Mouse (Mus musculus) heart, embryonic 14.5 days (tissue): ENCODE measurements around the gene Suds3. TPM values are rescaled to one million over a fixed set of nuclear protein-coding genes. Genes with fewer than 3 reads are reported as not detected.

Experiments
- ATAC-seq: fragments of 200-750 bp; cut with Nextera tagmentation; 2 replicates; pipeline ENCODE4 v1.8.0; 2017; ENCODE audit warnings: low read depth, moderate TSS enrichment; ENCODE audit not compliant: insufficient number of reproducible peaks, insufficient read depth, low FRiP score
- H3K27ac ChIP-seq, 2 experiments: fragments of 200-500 bp in 1 of 2; fragments of 300-500 bp in 1 of 2; sonication (generic) in 1 of 2; replicated peaks in 1 of 2; 2 replicates each; pipeline ENCODE4 v1.5.1; 2012 to 2014; ENCODE audit warnings: low read depth in 2 of 2, low read length in 2 of 2, control low read depth in 1 of 2, mild to moderate bottlenecking in 1 of 2, mixed read lengths in 1 of 2; ENCODE audit not compliant: control insufficient read depth in 1 of 2, insufficient read depth in 1 of 2
- H3K27me3 ChIP-seq: fragments of 300-500 bp; sonication (generic); 2 replicates; pipeline ENCODE4 v1.6.1; 2014; ENCODE audit warnings: mild to moderate bottlenecking, low read length, control low read depth; ENCODE audit not compliant: control insufficient read depth, insufficient read depth
- H3K36me3 ChIP-seq: fragments of 300-500 bp; sonication (generic); 2 replicates; pipeline ENCODE4 v1.6.1; 2014; ENCODE audit warnings: mild to moderate bottlenecking, control low read depth, low read length, mixed read lengths; ENCODE audit not compliant: control insufficient read depth, insufficient read depth
- H3K4me1 ChIP-seq, 2 experiments: fragments of 200-500 bp in 1 of 2; fragments of 300-500 bp in 1 of 2; sonication (generic) in 1 of 2; 2 replicates each; pipeline ENCODE4 v1.6.1; 2012 to 2014; ENCODE audit warnings: low read length in 2 of 2, control low read depth in 1 of 2, mixed read lengths in 1 of 2; ENCODE audit not compliant: control insufficient read depth in 2 of 2, insufficient read depth in 2 of 2
- H3K4me2 ChIP-seq: fragments of 300-500 bp; sonication (generic); 2 replicates; pipeline ENCODE4 v1.6.1; 2014; ENCODE audit warnings: mild to moderate bottlenecking, low read length
- H3K4me3 ChIP-seq, 2 experiments: fragments of 200-500 bp in 1 of 2; fragments of 300-500 bp in 1 of 2; sonication (generic) in 1 of 2; 2 replicates each; pipeline ENCODE4 v1.5.1; 2012 to 2014; ENCODE audit warnings: low read length in 2 of 2, mild to moderate bottlenecking in 2 of 2, control low read depth in 1 of 2, low read depth in 1 of 2, moderate library complexity in 1 of 2; ENCODE audit not compliant: control insufficient read depth in 1 of 2, insufficient read depth in 1 of 2
- H3K9ac ChIP-seq: fragments of 300-500 bp; sonication (generic); 2 replicates; pipeline ENCODE4 v1.6.1; 2014; ENCODE audit warnings: mild to moderate bottlenecking, low read length
- H3K9me3 ChIP-seq: fragments of 300-500 bp; sonication (generic); 2 replicates; pipeline ENCODE4 v1.6.1; 2016; ENCODE audit warnings: low read length, control low read depth; ENCODE audit not compliant: control insufficient read depth
- WGBS: fragments of 180-500 bp; shearing (Covaris S2); extraction: QIAGEN DNeasy Blood & Tissue Kit; methylation state at CpG from one replicate; pipeline ENCODE4 v1.1.7; 2014; 5-methylcytosine and 5-hydroxymethylcytosine counted together
- polyA plus RNA-seq: library from polyadenylated mRNA; unstranded; fragments of >200 nt; fragmentation: Nextera tagmentation; extraction: Ambion mirVana; gene quantifications from 2 replicates; pipeline ENCODE4 v1.2.1, GENCODE M21; 2014

The Suds3 gene
- polyA plus RNA-seq, 1 experiment from 2014 or later, result 32.6 TPM

GRCm38 (mm10) chr5:117123102-117123501, 7.2 kb upstream of the Suds3 start:
- no peak overlapping the region for H3K4me3 ChIP-seq
- WGBS, result 56% methylated on average over 6 of the region's 6 CpGs
- peaks cover 8 to 10% of the 10 kb centered on the region in 2 experiments; a peak in 3 of 4 replicates for H3K4me1 ChIP-seq
- H3K27ac ChIP-seq, result no peak overlapping the region
- no peaks in the 10 kb centered on the region for H3K9me3 ChIP-seq
- H3K4me2 ChIP-seq, result no peak overlapping the region
- ATAC-seq, result no peak
- H3K9ac ChIP-seq, result no peak overlapping the region
- no peaks in the 10 kb centered on the region for H3K36me3 ChIP-seq
- H3K27me3 ChIP-seq, result no peaks in the 10 kb centered on the region

DNA sequence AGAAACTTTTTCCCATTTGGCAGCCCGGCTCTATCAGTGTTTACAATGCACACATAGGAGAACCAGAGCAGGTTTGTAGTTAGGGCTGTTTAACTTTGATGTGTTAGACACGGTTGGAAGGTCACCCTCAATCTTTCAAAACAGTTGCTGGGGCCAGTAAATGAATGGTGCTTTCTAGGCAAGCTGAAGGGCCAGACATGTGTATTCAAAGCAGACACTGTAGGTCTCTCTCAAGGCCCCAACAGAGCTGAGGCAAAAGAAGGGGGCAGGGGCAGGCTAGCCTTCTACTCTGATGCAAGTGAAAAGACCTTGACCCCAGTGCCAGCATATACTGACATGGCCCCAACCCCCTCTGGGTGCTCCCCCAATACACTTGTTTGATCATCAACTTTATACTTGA, 5.7 kb upstream of the Suds3 start:
- Histone ChIP-seq H3K4me3 (peak overlapping the region in 1 of 2 experiments; percentile 77; a peak in 1 of 4 replicates), H3K4me2 (no peak overlapping the region), H3K36me3 (no peaks in the 10 kb centered on the region), H3K9me3 (no peaks in the 10 kb centered on the region), H3K9ac (no peak overlapping the region), H3K27me3 (no peaks in the 10 kb centered on the region), H3K27ac (no peak overlapping the region), H3K4me1 (peaks cover 8 to 10% of the 10 kb centered on the region in 2 experiments; a peak in 3 of 4 replicates)
- no peak for ATAC-seq
- 15% methylated on average over 2 of the region's 2 CpGs for WGBS

- Histone ChIP-seq H3K4me2 (peak overlapping the region; percentile 95), H3K4me3 (peak overlapping the region; percentile 77 to 80), H3K9me3 (no peaks in the 10 kb centered on the region), H3K9ac (peak overlapping the region; percentile 70), H3K27ac (no peak overlapping the region), H3K4me1 (peaks cover 8 to 10% of the 10 kb centered on the region in 2 experiments; a peak in 3 of 4 replicates), H3K27me3 (no peaks in the 10 kb centered on the region), H3K36me3 (no peaks in the 10 kb centered on the region)
- 1% methylated on average over 40 of the region's 40 CpGs for WGBS
- no peak; the same call in 1 of the 2 replicates for ATAC-seq
These were observed 4.9 kb upstream of the Suds3 start for GRCm38 (mm10) chr5:117120489-117121466.

DNA sequence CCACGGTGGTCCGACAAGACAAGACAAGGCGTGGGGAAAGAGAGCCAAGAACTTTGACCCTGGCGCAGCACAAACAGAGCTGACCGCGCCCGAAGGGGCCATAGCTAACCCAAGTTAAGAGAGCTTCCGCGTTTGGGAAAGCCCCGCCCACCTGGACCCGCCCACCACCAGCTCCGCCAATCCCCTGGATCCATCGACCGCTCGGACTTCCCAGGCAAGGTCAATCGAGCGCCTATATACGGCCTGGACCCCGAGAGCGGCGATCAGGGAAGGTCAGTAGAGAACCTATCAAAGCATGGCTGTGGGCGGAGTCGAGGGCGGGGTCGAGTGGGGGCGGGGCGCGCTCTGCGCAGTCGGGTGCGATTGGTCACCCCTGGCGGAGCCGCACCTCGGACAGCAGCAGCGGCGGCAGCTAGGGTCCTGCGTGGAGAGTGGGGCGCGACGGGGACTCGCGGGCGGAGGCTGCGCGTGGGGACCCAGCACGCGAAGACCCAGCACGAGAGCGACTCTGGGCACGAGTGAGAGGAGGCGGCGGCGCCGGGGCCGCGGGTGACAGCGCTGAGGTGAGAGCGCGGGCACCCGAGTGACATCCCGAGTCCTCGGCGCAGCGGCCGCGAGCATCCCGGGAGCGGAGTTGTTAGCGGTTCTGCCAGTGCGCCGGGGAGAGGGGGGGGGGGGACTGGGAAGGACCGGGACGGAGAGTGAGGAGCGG, 4.0 kb upstream of the Suds3 start, which contains the start of gene Taok3:
Gene Taok3, plus strand, starts transcription at position 353 of the 712 bp plus-strand sequence.
- no peaks in the 10 kb centered on the region for H3K9me3 ChIP-seq
- H3K27me3 ChIP-seq, result no peaks in the 10 kb centered on the region
- WGBS, result under 1% methylated on average over 70 of the region's 74 CpGs
- H3K4me1 ChIP-seq, result peaks cover 8 to 10% of the 10 kb centered on the region in 2 experiments; a peak in 3 of 4 replicates
- peak; percentile 92 for ATAC-seq
- peak within 1 kb of the TSS; percentile 77 to 94 for H3K4me3 ChIP-seq
- H3K9ac ChIP-seq, result peak within 1 kb of the TSS; percentile 70
- H3K36me3 ChIP-seq, result no peaks in the 10 kb centered on the region
- peak within 1 kb of the TSS; percentile 39 to 70; a peak in 3 of 4 replicates for H3K27ac ChIP-seq
- peak within 1 kb of the TSS; percentile 95 for H3K4me2 ChIP-seq

DNA sequence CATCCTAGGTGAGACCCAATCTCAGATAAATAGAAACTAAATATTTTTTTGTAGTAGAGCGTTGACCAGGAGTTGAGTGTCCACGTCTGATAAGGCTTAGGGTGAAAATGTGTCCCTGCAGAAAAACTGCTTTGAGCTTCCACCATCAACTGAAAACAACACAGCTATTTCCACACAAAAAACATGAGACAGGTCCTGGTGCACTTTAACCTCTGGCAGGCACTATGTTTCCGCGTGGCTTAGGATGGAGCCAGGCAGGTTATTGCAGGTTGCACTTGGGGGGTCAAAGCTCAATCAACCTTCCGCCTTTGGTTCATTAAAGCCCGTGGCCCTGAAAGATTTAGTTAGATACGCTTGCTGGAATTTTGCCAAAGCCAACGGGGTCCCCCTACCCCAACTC, 2.9 kb upstream of the Suds3 start:
- Histone ChIP-seq H3K9me3 (no peaks in the 10 kb centered on the region), H3K4me1 (peaks cover 8 to 14% of the 10 kb centered on the region in 2 experiments; a peak in 3 of 4 replicates), H3K27ac (no peak overlapping the region), H3K4me2 (peak overlapping the region; percentile 86; the same call in 1 of the 2 replicates), H3K27me3 (no peaks in the 10 kb centered on the region), H3K4me3 (no peak overlapping the region; a peak in 1 of 4 replicates), H3K9ac (no peak overlapping the region), H3K36me3 (no peaks in the 10 kb centered on the region)
- WGBS, result 71% methylated on average over 8 of the region's 8 CpGs
- ATAC-seq, result no peak

DNA sequence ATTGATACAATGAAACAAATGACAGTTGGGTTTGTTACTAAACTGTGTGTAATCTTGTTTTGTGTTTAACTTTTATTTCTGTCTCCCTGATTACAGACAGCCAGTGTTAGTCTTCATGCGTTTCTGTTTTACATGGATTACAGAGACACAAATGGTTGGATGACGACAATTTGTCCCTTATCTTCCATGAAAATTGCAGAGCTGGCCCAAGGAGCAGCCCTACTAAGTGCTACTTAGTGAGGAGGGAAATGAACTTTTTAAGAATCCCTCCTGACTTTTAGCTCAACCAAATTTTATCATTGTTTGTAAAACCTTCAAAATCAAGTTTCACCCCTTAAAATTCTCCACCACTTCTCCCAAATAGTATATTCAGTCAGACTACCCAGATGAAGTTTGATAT, 2.3 kb upstream of the Suds3 start:
- Histone ChIP-seq H3K36me3 (peaks cover 1% of the 10 kb centered on the region), H3K27ac (no peak overlapping the region), H3K9me3 (no peaks in the 10 kb centered on the region), H3K27me3 (no peaks in the 10 kb centered on the region), H3K4me3 (no peak overlapping the region), H3K9ac (no peak overlapping the region), H3K4me2 (no peak overlapping the region), H3K4me1 (peaks cover 8 to 14% of the 10 kb centered on the region in 2 experiments; a peak in 3 of 4 replicates)
- ATAC-seq, result no peak
- WGBS, result 74% methylated on average over 2 of the region's 2 CpGs

- Histone ChIP-seq H3K4me2 (no peak overlapping the region), H3K27ac (no peak overlapping the region), H3K9me3 (no peaks in the 10 kb centered on the region), H3K9ac (no peak overlapping the region), H3K4me3 (no peak overlapping the region), H3K4me1 (peaks cover 8 to 14% of the 10 kb centered on the region in 2 experiments; a peak in 3 of 4 replicates), H3K36me3 (peaks cover 6% of the 10 kb centered on the region), H3K27me3 (no peaks in the 10 kb centered on the region)
- WGBS, result 47% methylated on average over 7 of the region's 7 CpGs
- ATAC-seq, result no peak
These were observed 1.8 kb upstream of the Suds3 start for GRCm38 (mm10) chr5:117117716-117118115.
